Mouse (Mus musculus): ENCODE results near the gene Angptl6.
"Not testable (repeated sequence)": the region's sequence is repeated elsewhere in the genome, so short reads cannot be mapped to it uniquely, and the experiment has no call there.

Angptl6 gene

GRCm38 (mm10) chr9:20842211-20842610 is 37.3 kb downstream of the Angptl6 start:
- no peak for DNase-seq (ENCODE audit: low read depth in 2 of 2, low spot score in 2 of 2)

- no peak for DNase-seq (ENCODE audit: low read depth in 2 of 2, low spot score in 2 of 2)
These were observed 40.6 kb downstream of the Angptl6 start for GRCm38 (mm10) chr9:20838931-20839330.

- no peak for DNase-seq (ENCODE audit: low read depth in 2 of 2, low spot score in 2 of 2)
These were observed 42.2 kb downstream of the Angptl6 start for GRCm38 (mm10) chr9:20837184-20837947.

GRCm38 (mm10) chr9:20835431-20835954 is 44.0 kb downstream of the Angptl6 start:
- DNase-seq (ENCODE audit: low read depth in 2 of 2, low spot score in 2 of 2): not testable (repeated sequence)

GRCm38 (mm10) chr9:20834881-20835280 is 44.6 kb downstream of the Angptl6 start:
- DNase-seq (ENCODE audit: low read depth in 2 of 2, low spot score in 2 of 2): no peak

GRCm38 (mm10) chr9:20830901-20831643 is 48.5 kb downstream of the Angptl6 start:
- peak; percentile 50 to 65 for DNase-seq (ENCODE audit: low read depth in 2 of 2, low spot score in 2 of 2)

GRCm38 (mm10) chr9:20828127-20828526 is 51.4 kb downstream of the Angptl6 start:
- DNase-seq (ENCODE audit: low read depth in 2 of 2, low spot score in 2 of 2): no peak

GRCm38 (mm10) chr9:20825781-20826180 is 53.7 kb downstream of the Angptl6 start:
- no peak for DNase-seq (ENCODE audit: low read depth in 2 of 2, low spot score in 2 of 2)
